Mouse (Mus musculus) C2C12 (cell line): ENCODE data around the gene Nxph1. TPM values are rescaled to one million over a fixed set of nuclear protein-coding genes. Genes with fewer than 3 reads are reported as not detected.

Experiments
- H3K27me3 ChIP-seq: one replicate; pipeline ENCODE4 v1.6.1; 2011; ENCODE audit not compliant: control insufficient read depth, insufficient read depth, insufficient read length
- H3K36me3 ChIP-seq: one replicate; pipeline ENCODE4 v1.6.1; 2011; ENCODE audit not compliant: control insufficient read depth, insufficient read depth
- H3K4me3 ChIP-seq: one replicate; pipeline ENCODE4 v1.5.1; 2011; ENCODE audit warnings: mild to moderate bottlenecking, control low read depth; ENCODE audit not compliant: poor library complexity, insufficient read depth, severe bottlenecking
- H3K79me2 ChIP-seq: one replicate; pipeline ENCODE4 v1.6.1; 2011; ENCODE audit not compliant: control insufficient read depth, insufficient read depth
- H3K79me3 ChIP-seq: one replicate; pipeline ENCODE4 v1.6.1; 2011; ENCODE audit warnings: low read depth, control low read depth
- H3ac ChIP-seq: one replicate; pipeline ENCODE3; 2011; ENCODE audit warnings: low read depth; ENCODE audit not compliant: control insufficient read depth, insufficient read length
- CEBPB ChIP-seq: IDR thresholded peaks from one replicate; pipeline ENCODE4 v1.6.1; 2011; ENCODE audit warnings: low read depth, mild to moderate bottlenecking, control low read depth, moderate library complexity
- CTCF ChIP-seq: IDR thresholded peaks from one replicate; pipeline ENCODE4 v1.5.1; 2011; ENCODE audit not compliant: control insufficient read depth, insufficient read depth, insufficient read length
- FOSL1 ChIP-seq: IDR thresholded peaks from one replicate; pipeline ENCODE4 v1.8.0; 2011; ENCODE audit warnings: mild to moderate bottlenecking, low read length; ENCODE audit not compliant: poor library complexity, insufficient read depth, severe bottlenecking
- MAX ChIP-seq: IDR thresholded peaks from one replicate; pipeline ENCODE4 v1.6.1; 2011; ENCODE audit warnings: mild to moderate bottlenecking, control low read depth
- MYOD1 ChIP-seq: IDR thresholded peaks from one replicate; pipeline ENCODE4 v1.6.1; 2011; ENCODE audit warnings: low read depth; ENCODE audit not compliant: control insufficient read depth, insufficient read length
- MYOG ChIP-seq: IDR thresholded peaks from one replicate; pipeline ENCODE4 v1.6.1; 2011; ENCODE audit not compliant: control insufficient read depth, insufficient read length; ENCODE audit errors: extremely low read depth
- USF1 ChIP-seq: IDR thresholded peaks from one replicate; pipeline ENCODE4 v1.6.1; 2011; ENCODE audit warnings: low read depth, mild to moderate bottlenecking, control low read depth, moderate library complexity
- polyA plus RNA-seq: library from polyadenylated mRNA; unstranded; fragments of >200 nt; fragmentation: generic; extraction: Trizol; gene quantifications from one replicate; pipeline ENCODE4 v1.2.1, GENCODE M21; 2012; ENCODE audit warnings: missing spikeins

Gene Nxph1
- polyA plus RNA-seq, 1 experiment: not detected

GRCm38 (mm10) chr6:8924481-8924880 lies 23.8 kb upstream of the Nxph1 start:
- H3K36me3 ChIP-seq: no peaks in the 10 kb centered on the region
- no peaks in the 10 kb centered on the region for H3K27me3 ChIP-seq
- no peak overlapping the region for H3ac ChIP-seq
- no peaks in the 10 kb centered on the region for H3K79me3 ChIP-seq
- TF ChIP-seq CEBPB (peak; percentile 7), MYOD1 (peak; percentile 78), CTCF (no peak)
- no peak overlapping the region for H3K4me3 ChIP-seq
- no peaks in the 10 kb centered on the region for H3K79me2 ChIP-seq

DNA sequence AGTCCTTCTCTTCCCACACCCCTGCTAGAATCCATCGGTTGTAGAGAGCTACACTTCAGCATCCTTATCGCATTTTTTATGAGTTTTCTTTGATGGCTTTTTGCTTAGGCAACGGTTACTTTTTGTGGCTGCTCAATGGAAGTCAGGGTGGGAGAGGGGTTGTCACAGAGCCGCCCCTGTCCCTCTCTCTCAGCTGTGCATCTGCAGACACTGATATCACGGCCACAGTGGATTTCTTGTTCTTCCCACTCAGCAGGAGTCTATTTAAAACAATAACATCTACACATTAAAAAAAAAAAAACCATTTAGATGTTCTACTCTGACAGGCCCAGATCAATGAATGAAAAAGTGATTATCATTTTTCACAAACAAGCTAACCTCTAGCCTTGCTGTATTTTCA lies 13.0 kb upstream of the Nxph1 start:
- peaks cover 3% of the 10 kb centered on the region for H3K27me3 ChIP-seq
- TF ChIP-seq FOSL1 (no peak), CTCF (no peak), MYOG (no peak)

GRCm38 (mm10) chr6:8935705-8936104 lies 12.5 kb upstream of the Nxph1 start:
- peak; percentile 22 for TF ChIP-seq CTCF
- no peak for TF ChIP-seq MAX

More for the DNA sequence above, 13.0 kb upstream of the Nxph1 start:
- Histone ChIP-seq H3K4me3 (no peak overlapping the region), H3K79me2 (no peaks in the 10 kb centered on the region), H3K79me3 (no peaks in the 10 kb centered on the region), H3ac (no peak overlapping the region), H3K36me3 (no peaks in the 10 kb centered on the region)

DNA sequence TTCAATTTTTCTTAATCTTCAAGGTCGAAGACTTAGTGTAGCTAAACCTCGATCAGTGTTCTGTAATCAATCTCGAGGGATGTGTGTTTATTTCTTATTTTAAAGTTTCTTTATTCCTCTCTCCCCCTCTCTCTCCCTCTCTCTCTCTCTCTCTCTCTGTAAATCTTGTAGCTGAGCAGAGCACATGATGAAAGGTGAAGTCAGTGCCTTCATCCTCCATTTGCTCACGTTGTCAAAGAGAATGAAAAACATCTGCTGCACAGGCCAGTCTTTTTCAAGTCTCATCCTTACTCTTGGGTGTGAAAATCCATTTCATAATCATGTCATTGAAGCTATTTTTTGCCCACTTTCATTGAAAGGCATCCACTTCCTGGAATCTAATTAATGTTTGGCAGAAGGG lies 12.1 kb upstream of the Nxph1 start:
- H3K27me3 ChIP-seq: peaks cover 3% of the 10 kb centered on the region
- no peak overlapping the region for H3K4me3 ChIP-seq
- no peak for TF ChIP-seq CEBPB
- TF ChIP-seq USF1: no peak
- TF ChIP-seq MYOD1: no peak
- no peak for TF ChIP-seq CTCF
- no peak for TF ChIP-seq MYOG

More at GRCm38 (mm10) chr6:8935705-8936104, 12.5 kb upstream of the Nxph1 start:
- Histone ChIP-seq H3K79me2 (no peaks in the 10 kb centered on the region), H3ac (no peak overlapping the region), H3K27me3 (peaks cover 3% of the 10 kb centered on the region), H3K79me3 (no peaks in the 10 kb centered on the region), H3K4me3 (no peak overlapping the region), H3K36me3 (no peaks in the 10 kb centered on the region)

DNA sequence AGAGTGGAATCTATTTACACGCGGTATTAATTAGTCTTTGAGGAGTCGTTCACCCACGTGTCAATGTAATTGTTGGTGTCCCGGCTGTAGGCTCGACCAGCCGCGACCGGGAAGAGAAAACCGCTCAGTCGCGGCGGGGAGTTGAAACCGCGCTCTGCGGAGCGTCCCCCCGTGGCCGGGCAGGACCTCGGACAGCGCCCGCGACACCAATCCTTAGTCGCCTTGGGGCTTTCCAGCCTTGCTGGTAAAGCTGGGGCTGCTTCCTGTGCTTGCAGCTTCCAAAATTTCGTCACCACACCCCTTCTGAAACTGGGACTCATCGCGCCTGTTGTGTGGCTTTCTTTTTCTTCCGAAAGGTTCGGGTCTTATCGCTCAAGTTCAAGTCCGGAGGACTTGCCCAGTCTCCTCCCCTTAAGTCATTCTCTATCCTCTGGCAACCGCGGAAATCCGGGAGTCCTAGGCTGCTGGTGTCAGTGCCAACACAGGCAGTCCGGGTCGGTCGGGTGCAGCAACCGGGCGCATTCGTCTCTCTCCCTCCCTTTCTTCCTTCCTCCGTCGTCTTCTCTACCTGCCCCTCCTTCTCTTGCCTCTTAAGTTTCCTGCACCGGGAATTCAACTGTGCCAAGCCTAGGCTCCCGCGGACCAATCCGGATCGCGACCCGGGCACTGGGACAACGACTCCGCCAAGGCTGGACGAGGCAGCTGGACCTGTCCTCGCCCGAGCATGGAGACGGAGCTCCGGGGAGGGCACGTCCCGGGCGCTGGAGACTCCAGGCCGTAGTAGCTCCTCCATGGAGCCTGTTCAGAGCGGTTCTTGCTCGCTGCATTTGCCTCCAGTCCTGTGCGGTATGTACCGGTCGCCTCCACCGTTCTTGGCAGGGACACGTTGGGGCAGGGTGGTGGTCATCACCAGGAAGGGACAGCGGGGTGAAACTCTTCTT lies 510 bp downstream of the Nxph1 start:
- no peak for TF ChIP-seq CTCF
- TF ChIP-seq USF1: no peak
- TF ChIP-seq FOSL1: no peak
- no peak for TF ChIP-seq MYOD1
- TF ChIP-seq MYOG: no peak
- Histone ChIP-seq H3K36me3 (no peaks in the 10 kb centered on the region), H3K27me3 (peaks cover 38% of the 10 kb centered on the region), H3K79me3 (no peaks in the 10 kb centered on the region), H3ac (no peak overlapping the region), H3K79me2 (no peaks in the 10 kb centered on the region), H3K4me3 (no peak overlapping the region)

More for the DNA sequence above, 12.1 kb upstream of the Nxph1 start:
- no peaks in the 10 kb centered on the region for H3K79me2 ChIP-seq
- no peaks in the 10 kb centered on the region for H3K36me3 ChIP-seq
- no peaks in the 10 kb centered on the region for H3K79me3 ChIP-seq
- no peak overlapping the region for H3ac ChIP-seq

- H3ac ChIP-seq: no peak overlapping the region
- TF ChIP-seq MYOG: no peak
- TF ChIP-seq USF1: no peak
- TF ChIP-seq MAX: no peak
- TF ChIP-seq MYOD1: no peak
- no peak for TF ChIP-seq CEBPB
- TF ChIP-seq FOSL1: no peak
- TF ChIP-seq CTCF: no peak
- H3K4me3 ChIP-seq: no peak overlapping the region
- H3K27me3 ChIP-seq: peaks cover 38% of the 10 kb centered on the region
- H3K79me2 ChIP-seq: no peaks in the 10 kb centered on the region
- no peaks in the 10 kb centered on the region for H3K79me3 ChIP-seq
- H3K36me3 ChIP-seq: no peaks in the 10 kb centered on the region
Measured at GRCm38 (mm10) chr6:8949665-8950201, 1.5 kb downstream of the Nxph1 start.
